Mouse (Mus musculus) thymus, adult 18-20 months (tissue): ENCODE data around the gene Cct8l1.
A peak's percentile ranks its signal among the peaks of the same experiment; 100 is the strongest.

Source experiments
- DNase-seq, 2 experiments: peaks; one replicate each; pipeline ENCODE4 v3.0.0; 2022; ENCODE audit warnings: mixed read lengths in 2 of 2

Gene Cct8l1

DNA sequence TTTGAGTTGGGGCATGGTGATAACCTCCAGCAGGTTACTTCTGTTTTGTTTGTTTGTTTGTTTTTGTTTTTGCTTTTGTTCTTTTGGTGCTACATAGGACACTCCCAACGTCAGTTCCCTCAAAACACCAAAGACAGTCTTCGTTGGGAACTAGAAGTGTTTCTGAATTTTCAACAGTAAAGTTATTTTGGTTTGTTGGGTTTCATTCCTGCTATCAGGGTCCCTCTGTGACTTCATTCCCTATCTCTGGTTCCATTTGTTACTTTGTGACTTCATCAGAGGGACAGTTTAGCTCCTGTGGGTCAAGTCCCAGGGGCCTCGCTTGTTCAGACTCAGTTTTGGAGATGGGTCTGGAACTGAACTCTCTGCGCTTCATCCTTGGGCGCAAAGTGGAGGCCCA, at the start of gene Cct8l1:
Gene Cct8l1 (plus strand): TSS at position 301 of the 400 bp plus-strand sequence.
- DNase-seq, result no peak

DNA sequence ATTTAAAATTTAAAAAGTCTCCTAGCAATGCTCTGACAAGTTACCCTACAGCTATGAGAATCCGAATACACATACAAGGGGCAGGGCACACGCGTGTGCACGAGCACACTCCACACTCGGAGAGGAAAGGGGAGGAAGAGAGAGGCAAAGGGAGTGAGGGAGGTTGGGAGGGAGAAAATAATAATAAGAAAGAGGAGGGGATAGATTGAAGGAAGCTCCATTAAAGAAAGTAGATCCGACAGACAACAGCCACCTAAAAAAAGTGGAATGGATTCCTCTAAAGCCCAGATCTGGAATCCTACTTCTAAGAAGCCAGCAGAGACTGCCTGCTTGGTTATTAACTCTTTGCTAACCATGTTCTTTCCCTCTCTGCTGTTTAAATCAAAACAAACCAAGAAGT, 43.8 kb upstream of the Cct8l1 start:
- DNase-seq, result no peak

DNA sequence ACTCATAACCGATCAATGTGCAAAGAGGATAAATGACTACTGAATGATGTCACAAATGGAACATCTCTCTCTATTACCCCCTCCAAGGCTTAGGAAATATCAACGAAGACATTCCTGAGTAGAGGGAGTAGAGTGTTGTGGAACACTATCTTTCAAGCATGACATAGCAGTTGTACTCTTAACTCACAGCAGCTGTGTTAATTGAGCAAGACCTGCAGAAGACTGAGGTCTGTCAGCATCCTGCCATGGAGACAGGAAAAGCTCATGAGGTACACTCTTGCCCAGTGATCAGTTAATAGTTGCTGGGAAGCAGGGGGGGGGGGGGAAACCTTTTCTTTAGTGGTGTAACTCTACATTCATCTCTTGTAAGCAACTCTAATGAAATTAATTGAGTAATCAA, 40.1 kb upstream of the Cct8l1 start:
- DNase-seq, result no peak

DNA sequence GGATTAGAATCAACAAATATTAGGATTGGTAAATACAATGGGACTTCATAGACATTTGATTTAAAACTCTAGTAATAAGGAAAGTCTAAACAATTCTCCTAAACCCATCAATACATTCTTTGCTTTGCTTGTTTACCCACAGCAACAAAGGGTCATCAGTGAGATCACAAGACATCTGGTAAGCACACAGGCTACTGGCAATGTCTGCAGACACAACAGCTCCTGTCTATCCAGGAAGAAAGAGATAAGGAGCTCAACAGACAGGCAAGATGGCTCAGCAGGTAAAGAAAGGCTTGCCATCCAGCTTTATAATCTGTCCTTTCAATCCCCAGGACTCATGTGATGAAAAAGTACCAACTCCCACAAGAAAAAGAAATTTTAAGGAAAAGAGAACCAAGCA, 37.0 kb upstream of the Cct8l1 start:
- DNase-seq, result no peak

DNA sequence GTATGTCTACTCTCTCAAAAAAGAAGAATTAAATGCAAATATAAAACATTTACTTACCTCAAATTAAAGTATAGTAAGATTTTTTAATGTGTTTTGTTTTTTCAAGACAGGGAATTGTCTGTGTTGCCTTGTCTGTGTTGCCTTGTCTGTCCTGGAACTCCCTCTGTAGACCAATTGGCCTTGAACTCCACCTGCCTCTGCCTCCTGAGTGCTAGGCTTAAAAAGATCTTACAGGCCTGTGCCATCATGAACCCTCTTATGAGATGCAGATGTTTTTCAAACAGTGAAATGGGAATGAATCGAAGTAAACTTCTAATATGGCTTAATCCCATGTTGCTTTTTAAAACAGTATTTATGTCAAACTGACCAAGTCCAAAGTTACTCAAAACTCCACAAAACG, 19.2 kb upstream of the Cct8l1 start:
- no peak for DNase-seq

DNA sequence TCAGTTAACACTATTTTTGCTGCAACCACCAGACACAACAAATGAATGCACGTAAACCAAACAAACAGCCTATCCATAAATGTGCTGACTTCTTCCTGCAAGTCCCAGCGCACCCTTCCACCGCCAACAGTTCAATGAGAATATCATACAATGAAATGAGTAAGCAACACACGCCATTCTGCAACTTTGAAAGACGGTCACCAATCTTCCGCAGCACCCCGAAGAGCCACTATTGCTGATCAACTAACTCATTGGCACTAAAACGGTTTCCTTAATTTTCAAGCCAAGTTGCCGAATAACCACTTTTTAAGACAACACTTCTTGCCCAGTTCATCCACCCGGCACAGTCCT, 18.5 kb upstream of the Cct8l1 start:
- no peak for DNase-seq

DNA sequence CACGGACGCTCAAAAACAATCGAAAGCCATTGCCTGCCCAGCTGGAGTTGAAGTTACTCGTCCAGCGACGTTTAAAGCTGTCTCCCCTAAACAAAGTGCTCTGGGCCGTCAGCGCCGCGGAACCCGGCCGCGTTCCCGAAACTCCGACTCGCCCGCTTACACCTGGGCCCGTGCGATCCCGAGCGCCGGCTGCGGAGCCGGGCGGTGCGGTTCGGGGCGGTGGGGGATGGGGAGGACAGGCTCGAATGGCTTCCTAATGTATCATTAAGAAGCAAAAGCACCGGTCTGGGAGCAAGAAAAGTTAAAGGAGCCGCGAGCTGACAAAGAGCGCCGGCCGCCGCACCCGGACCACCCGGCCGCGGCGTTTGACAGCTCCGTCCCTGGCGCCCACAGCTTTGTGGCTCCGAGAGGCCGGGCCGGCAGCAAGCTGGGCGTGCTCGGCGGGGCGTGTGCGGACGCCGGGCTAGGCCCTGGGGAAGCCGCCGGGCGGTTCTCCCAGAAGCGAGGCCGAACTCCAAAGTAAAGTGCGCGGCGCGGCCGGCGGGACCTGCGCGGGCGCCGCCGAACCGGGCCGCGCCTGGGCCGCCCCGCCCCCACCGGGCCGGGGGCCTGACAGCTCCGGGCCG, 18.0 kb upstream of the Cct8l1 start:
- peak; percentile 28 to 31 for DNase-seq

DNA sequence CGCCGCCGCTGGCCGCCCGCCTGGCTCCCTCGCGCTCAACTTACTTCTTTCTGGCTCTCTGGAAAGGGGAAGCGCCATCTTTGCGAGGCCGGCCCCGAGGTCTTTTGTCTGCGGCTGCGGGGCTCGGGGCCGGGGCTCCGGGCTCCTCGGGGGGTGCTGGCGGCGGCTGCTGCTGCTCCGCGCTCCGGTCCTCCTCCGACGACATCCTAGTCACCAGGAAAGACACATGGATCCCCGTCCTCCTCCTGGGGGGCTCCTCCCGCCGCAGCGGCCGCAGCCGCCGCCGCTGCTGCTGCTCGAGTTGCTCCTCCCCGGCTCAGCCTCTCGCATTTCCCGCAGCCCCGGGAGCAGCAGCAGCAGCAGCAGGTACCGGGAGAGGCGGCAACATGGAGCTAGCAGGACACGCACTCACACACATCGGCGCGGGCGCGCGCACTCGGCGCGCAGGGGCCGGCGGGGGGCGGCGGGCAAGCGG, 17.5 kb upstream of the Cct8l1 start, which contains the start of gene Kmt2c:
Gene Kmt2c (minus strand): TSS at position 438 of the 475 bp plus-strand sequence.
- DNase-seq, result peak; percentile 62 to 68

DNA sequence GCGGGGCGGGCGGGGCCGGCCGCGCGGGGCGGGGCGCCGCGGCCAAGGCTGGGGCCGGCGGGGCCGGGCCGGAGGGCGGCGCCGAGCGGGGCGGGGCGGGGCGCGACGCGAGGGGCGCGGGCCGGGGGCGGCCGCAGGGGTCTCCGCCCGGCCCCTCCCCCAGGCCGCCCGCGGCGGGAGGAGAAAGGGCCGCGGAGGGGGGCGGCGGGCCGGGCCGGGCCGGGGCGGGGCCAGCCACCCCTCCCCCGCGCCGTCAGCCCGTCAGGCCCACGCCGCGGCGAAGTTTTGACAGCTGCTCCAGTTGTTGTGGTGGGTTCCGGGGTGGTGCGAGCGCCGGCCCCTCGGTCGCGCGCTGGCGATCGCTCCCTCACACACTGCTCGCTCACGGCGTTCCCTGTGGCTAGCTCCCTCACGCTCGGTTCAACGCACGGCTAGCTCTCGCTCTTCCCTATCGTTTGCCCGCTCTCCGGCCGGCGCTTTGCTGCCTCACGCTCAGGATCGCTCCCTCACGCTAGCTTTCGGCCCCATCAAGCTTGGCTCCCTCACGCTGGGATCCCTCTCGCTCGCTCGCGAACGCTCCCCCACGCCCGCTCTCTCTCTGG, 16.9 kb upstream of the Cct8l1 start:
- peak; percentile 67 to 73 for DNase-seq

DNA sequence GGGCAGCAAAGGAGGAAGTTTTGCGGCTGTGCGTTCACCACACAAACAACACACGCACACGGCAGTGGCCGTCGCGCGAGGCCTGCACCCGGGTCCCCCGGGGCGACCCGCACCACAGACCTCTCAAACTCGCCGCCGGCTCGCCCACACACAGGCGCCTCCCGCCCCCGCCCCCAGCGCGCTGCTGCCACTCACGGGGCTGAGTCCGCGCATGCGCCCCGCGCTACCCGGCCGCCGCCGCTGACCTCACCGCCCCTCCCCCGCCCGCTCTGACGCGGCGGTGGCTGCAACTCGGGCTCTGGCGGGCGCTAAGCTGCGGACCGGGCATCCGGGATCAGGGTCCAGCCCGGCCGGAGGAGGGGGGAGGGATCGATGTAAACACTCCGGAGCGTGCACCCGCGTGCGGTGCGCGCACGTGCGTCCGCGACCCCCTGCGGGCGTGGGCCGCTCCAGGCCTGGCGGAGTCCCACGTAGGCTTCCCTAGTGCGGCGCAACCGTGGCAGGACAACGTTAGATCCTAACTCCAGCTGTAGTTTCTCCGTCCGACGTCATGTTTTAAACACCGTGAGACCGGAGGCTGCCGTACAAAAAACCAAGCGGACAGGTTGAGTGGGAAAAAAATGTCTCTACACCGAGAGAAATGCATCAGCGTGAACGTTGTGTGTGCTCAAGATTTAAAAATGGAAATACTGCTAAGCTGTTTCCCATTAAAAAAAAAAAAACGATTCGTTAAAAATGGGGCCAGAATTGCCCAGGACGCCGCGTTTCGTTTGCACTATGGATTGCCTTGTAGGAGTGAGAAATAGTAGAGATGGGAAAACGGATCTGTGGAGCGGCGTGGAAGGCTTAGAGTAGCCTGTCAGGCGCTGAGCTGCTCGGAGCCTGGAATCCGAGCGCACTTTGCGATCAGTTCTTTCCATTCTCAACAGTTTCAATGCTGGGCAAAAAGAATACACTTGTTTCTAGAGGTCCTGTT, 16.2 kb upstream of the Cct8l1 start:
- peak; percentile 88 for DNase-seq

DNA sequence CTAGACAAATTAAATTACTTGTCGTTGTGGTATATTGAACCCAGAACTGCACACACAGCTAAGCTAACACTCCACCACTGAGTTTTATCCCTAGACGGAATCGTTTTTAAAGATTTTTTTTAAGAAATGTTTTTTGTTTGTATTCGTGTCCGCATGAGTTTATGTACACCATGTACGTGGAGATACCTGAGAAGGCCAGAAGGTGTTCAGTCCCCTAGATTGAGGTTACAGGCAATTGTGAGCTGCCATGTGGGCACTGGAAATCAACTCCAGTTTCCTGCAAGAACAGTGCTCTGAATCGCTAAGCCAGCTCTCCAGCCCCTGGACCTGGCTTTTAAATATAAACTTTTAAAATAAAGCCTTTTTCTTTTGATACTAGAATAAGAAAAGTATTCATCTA, 15.2 kb upstream of the Cct8l1 start:
- no peak for DNase-seq

DNA sequence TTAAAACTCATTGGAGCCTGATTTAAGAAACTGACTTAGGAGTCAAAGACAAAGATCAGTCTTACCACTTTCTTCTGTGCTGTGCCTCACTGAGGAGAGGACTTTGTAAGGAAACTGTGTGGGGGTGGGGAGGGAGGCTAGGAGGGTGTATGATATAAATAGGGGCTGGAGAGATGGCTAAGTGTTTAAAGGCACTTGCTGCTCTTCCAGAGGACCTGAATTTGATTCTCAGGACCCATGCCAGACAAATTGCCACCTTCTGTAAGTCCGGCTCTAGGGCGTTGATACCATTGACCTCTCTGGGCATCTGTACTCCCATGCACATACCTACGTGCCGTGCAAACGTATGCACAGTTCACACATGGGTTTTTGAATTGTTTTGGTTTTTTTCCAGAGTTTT, 9.8 kb upstream of the Cct8l1 start:
- DNase-seq, result no peak

DNA sequence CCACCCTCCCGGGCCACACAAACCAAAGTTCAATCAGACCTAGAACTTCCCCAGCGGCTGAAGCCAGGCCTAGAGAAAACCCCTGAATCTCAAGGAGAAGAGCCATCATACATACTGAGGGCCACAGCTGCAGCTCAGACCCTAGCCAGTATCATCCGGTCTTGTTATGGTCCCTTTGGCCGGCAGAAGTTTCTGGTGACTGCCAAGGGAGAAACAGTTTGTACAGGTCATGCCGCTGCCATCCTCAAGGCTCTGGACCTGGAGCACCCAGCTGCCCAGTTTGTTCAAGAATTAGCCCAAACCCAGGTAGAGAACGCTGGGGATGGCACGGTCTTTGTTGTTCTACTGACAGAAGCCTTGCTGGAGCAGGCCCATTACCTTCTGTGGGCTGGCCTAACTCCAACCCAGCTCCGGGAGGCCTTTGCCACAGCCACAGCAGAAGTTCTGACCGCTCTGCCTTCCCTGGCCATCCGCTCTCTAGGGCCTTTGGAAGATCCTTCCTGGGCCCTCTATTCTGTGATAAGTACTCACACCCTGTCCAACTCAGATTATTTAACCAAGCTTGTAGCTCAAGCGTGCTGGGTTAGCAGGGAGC, 531 bp downstream of the Cct8l1 start:
- DNase-seq, result no peak

DNA sequence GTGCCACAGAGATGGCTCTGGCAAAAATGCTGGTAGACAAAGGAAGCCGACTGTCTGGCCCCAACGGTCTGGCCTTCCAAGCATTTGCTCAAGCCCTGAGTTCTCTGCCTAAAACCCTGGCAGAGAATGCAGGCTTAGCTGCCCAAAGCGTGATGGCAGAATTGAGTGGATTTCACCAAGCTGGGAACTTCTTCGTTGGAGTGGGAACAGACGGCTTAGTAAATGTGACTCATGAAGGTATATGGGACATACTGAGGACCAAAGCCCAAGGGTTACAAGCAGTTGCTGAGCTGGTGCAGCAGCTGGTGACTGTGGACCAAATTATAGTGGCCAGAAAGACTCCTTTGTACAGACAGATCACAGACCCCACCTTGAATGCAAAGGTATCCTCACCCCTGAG, 1.7 kb downstream of the Cct8l1 start:
- DNase-seq, result no peak

DNA sequence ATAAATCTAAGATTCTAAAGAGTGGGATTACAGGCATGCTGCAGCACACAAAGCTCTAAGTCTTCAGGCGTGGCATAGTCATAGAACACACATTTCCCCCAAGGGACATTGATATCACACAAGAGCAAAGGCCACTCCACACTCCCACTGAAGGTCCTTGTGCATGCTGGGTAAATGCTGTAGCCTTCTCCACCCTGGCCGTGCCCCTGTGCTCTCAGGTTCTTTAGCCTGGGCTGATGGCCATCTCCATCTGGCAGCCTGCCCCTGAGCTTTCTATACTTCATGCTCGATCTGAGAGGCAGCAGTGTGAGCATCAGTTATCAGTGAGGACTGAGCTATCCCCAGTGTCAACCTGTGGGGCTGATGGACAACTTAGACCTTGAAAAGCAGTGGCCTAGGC, 4.0 kb downstream of the Cct8l1 start:
- DNase-seq, result no peak

DNA sequence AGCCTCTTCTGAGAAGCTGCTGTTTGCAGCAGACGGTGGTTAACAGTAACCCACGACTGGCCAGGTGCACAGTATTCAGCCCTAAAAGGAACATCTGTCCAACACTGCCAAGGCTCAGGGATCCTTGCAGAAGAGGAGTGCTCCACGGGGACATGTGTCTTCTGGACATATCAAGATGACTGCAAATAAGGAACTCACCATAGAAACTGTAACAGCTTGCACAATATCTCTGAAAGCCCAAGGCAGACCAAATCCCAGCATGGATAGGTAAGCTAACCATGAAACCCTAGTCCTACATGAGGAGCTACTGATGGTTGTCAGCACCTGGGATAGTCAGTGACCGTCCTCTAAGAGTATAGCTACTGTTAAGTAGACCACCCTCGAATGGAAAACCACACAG, 5.6 kb downstream of the Cct8l1 start:
- no peak for DNase-seq

DNA sequence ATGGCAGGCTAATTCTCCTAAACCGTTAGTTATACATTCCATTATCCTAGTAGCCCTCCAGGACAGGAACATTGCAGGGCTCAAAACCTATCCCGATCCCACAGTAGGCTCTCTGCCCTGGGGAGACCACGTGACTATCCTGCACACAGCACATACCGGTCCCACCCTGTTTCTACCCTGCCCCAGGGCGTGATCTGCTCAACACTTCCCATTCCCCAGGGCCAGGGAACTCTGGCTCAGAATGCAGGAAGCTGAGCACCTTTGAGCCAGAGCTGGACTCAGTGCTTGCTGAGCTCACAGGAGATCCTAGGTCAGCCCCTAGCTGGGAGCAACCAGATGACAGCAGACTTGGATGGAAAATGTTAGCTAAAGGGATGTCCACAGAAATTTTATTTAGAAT, 10.2 kb downstream of the Cct8l1 start:
- DNase-seq, result no peak

DNA sequence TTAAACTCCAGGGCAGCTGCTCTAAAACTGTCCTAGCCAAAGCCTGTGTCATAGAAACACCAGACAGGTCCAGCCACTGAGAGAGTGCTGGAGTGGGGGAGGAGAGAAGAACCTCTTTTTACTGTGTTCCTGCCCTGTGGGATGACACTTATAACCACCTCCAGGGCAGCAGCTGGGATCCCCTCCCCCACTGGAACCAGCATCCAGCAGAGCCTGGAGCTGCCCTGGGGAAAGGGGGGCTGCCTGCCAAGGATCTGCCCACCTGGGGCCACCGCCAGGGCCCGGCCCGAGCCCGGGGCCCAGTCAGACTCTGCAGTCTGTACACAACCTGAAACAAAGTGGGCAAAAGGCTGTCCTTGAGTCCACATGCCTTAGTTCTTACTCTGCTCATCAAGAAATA, 11.1 kb downstream of the Cct8l1 start:
- DNase-seq, result no peak

DNA sequence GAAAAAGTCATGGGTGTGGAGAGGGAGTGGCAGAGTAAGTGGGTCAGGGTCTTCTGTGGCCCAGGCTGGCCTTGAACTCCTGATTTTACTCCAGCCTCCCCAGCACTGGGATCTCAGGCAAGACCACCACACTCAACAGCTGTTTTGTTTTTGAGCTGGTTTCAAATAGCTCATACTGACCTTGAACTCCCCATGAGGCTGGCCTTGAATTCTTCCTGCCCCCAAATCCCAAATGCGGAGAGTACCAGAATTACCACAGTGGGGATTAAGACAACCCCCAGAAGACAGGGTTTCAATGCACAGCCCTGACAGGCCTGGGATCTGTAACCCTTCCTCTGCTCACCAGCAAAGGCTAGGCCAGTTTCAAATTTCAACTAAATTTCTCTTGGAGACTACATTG, 12.1 kb downstream of the Cct8l1 start:
- no peak for DNase-seq

DNA sequence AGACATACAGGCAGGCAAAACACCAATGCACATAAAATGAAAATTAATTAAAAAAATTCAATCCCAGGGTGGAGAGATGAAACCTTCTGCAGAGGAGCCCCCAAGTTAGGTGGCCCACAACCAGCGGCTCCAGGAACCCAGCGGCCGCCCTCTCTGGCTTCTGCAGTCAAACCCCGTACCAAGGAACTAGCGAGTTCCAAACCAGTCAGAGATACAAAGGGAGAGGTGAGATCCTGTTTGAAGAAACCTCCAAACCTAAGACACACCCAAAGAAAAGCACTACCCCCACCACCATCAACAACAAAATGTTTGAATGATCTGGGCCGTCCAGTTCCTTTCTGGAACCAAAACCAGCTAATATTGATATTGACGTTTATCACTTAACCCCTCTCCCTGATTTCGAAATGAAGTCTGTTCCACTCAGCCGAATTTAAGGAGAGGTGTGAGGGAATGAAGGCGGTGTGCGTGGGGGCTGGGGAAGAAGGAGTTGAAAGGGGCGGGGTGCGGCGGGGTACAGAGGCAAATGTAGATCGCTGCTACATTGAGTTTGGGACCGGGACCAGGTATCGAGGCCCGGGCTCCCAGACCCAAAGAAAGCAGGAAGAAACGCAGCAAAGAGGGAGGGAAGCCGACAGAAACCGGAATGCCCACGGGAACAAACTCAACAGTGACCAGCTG, 13.1 kb downstream of the Cct8l1 start:
- peak in 1 of 2 experiments; percentile 14 for DNase-seq

DNA sequence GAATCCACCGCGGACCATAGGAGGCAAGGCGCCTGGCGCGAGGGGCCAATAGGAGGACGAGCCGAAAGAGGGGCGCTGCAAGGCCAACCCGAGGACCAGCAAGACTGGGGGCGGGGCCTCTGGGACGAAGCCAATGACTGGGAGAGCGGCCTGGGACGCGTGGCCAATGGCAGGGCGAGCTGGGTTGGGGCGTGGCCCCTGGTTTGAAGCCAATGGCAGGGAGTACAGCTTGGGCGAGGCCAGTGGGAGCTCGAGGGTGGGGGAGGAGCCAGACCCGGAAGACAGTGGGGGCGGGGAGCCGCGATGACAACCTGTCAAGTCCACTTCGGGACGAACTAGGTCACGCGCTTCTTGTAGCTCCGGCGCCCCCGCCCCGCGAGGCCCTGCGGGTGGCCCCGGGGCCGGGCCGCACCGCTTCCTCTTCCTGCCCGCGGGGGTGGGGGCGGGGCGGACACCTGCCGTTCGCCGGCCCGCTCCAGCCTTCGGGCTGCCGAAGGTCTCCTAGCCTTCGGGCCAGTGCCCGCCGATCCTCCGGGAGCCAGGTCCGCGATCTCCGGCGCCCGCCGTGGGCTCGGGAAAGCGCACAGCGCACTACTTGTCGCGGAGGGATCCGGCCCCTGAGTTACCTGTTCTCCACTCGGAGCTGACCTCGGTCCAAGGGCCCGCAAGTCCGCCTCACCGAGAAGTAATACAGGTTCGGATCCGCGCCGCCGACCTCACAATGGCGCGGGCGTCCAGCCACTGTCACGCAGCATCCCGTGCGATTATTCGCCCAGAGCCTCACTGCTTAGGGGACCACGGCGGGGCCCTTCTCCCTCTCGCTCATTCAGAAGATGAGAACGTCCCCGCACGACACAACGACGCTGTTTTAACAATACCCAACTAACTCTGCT, 13.9 kb downstream of the Cct8l1 start:
- peak; percentile 100 for DNase-seq

DNA sequence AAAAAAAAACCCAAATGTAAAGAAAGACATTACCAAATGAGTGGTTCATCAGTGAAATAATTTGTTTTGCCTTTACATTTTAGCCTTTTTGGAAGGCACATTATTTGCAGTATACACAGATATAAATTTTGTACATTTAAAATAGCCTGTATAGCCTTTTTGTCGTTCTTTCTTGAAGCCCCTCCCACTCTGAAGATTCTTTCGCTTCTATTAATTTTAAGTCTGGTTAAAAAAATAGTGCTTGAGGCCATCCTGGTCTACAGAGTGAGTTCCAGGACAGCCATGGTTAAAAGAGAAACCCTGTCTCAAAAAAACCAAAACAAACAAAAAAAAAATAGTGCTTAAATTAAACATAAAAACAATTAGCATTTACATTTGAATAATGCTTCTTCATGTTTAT, 14.8 kb downstream of the Cct8l1 start:
- DNase-seq, result no peak
